Mouse (Mus musculus) forebrain, embryonic 14.5 days (tissue): ENCODE data around the gene Tap1. TPM values are rescaled to one million over a fixed set of nuclear protein-coding genes. Genes with fewer than 3 reads are reported as not detected.

Source experiments
- ATAC-seq: fragments of 200-750 bp; cut with Nextera tagmentation; 2 replicates; pipeline ENCODE4 v1.8.0; 2017; ENCODE audit warnings: mild to moderate bottlenecking, moderate library complexity
- DNase-seq: peaks from one replicate; pipeline ENCODE4 v3.0.0-alpha.2; 2015; ENCODE audit warnings: low spot score
- H3K27ac ChIP-seq: fragments of 300-500 bp; sonication (generic); 2 replicates; pipeline ENCODE4 v1.5.1; 2014; ENCODE audit warnings: low read depth, mild to moderate bottlenecking, control low read depth, low read length, moderate library complexity
- H3K27me3 ChIP-seq: fragments of 300-500 bp; sonication (generic); replicated peaks from 2 replicates; pipeline ENCODE4 v1.6.1; 2014; ENCODE audit warnings: low read length, control low read depth, mixed read lengths; ENCODE audit not compliant: control insufficient read depth, insufficient read depth
- H3K36me3 ChIP-seq: fragments of 300-500 bp; sonication (generic); 2 replicates; pipeline ENCODE4 v1.6.1; 2014; ENCODE audit warnings: low read length, control low read depth; ENCODE audit not compliant: control insufficient read depth, insufficient read depth
- H3K4me1 ChIP-seq: fragments of 300-500 bp; sonication (generic); 2 replicates; pipeline ENCODE4 v1.6.1; 2014; ENCODE audit warnings: antibody characterized with exemption, low read length, control low read depth; ENCODE audit not compliant: control insufficient read depth, insufficient read depth
- H3K4me2 ChIP-seq: fragments of 300-500 bp; sonication (generic); 2 replicates; pipeline ENCODE4 v1.6.1; 2014; ENCODE audit warnings: mild to moderate bottlenecking, control low read depth, low read length
- H3K4me3 ChIP-seq: fragments of 300-500 bp; sonication (generic); 2 replicates; pipeline ENCODE4 v1.5.1; 2014; ENCODE audit warnings: low read depth, low read length, control low read depth
- H3K9ac ChIP-seq: fragments of 300-500 bp; sonication (generic); 2 replicates; pipeline ENCODE4 v1.6.1; 2014; ENCODE audit warnings: mild to moderate bottlenecking, low read length, control low read depth, moderate library complexity
- H3K9me3 ChIP-seq: fragments of 300-500 bp; sonication (generic); replicated peaks from 2 replicates; pipeline ENCODE4 v1.6.1; 2016; ENCODE audit warnings: low read length, control low read depth, mixed read lengths; ENCODE audit not compliant: control insufficient read depth
- WGBS: fragments of 180-500 bp; shearing (Covaris S2); extraction: QIAGEN DNeasy Blood & Tissue Kit; methylation state at CpG from one replicate; pipeline ENCODE4 v1.1.7; 2014; 5-methylcytosine and 5-hydroxymethylcytosine counted together
- polyA plus RNA-seq: library from polyadenylated mRNA; unstranded; fragments of >200 nt; fragmentation: Nextera tagmentation; extraction: Ambion mirVana; gene quantifications from 2 replicates; pipeline ENCODE4 v1.2.1, GENCODE M21; 2014

The Tap1 gene
- polyA plus RNA-seq, 1 experiment from 2014 or later: 1.1 TPM

- ATAC-seq: no peak
Observed at GRCm38 (mm10) chr17:34205746-34206176, 18.4 kb downstream of the Tap1 start.

GRCm38 (mm10) chr17:34206731-34207130, 19.4 kb downstream of the Tap1 start:
- no peak overlapping the region for H3K27ac ChIP-seq
- ATAC-seq (no peak), DNase-seq (no peak)
- H3K36me3 ChIP-seq: no peaks in the 10 kb centered on the region
- no peaks in the 10 kb centered on the region for H3K4me1 ChIP-seq
- no peaks in the 10 kb centered on the region for H3K9me3 ChIP-seq
- H3K9ac ChIP-seq: no peak overlapping the region
- 86% methylated on average over 5 of the region's 5 CpGs for WGBS
- no peak overlapping the region for H3K4me2 ChIP-seq
- peaks cover 22% of the 10 kb centered on the region for H3K27me3 ChIP-seq
- no peak overlapping the region for H3K4me3 ChIP-seq

More at GRCm38 (mm10) chr17:34205746-34206176, 18.4 kb downstream of the Tap1 start:
- Histone ChIP-seq H3K27me3 (peaks cover 18% of the 10 kb centered on the region), H3K9me3 (no peaks in the 10 kb centered on the region), H3K27ac (no peak overlapping the region), H3K36me3 (no peaks in the 10 kb centered on the region), H3K4me2 (no peak overlapping the region), H3K4me3 (no peak overlapping the region), H3K4me1 (no peaks in the 10 kb centered on the region), H3K9ac (no peak overlapping the region)
- WGBS: 17% methylated on average over 9 of the region's 9 CpGs
- DNase-seq: peak; percentile 29

DNA sequence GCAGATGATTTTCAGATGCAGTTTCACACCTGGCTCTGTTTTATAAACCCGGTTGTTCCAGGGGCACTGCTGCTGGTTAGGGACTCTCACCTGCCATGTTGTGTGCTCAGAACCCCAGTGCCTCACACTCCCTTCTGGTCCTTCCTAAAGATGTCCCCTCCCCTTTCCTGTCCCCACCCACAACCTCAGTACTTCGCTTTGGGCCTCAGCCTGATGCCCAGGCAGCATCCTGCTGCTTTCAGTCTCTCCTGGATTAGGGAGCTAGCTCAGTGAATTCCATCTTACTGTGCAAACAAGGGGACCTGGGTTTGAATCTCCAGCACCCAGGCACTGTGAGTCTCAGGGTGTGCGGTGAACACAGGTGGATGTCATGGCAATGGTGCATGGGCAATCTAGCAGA, 20.1 kb downstream of the Tap1 start:
- no peak overlapping the region for H3K4me3 ChIP-seq
- DNase-seq (no peak), ATAC-seq (no peak)
- H3K27ac ChIP-seq: no peak overlapping the region
- H3K36me3 ChIP-seq: no peaks in the 10 kb centered on the region
- no peak overlapping the region for H3K9ac ChIP-seq
- no peak overlapping the region for H3K4me2 ChIP-seq
- WGBS: 56% methylated on average over 3 of the region's 3 CpGs
- H3K9me3 ChIP-seq: no peaks in the 10 kb centered on the region
- H3K27me3 ChIP-seq: peaks cover 29% of the 10 kb centered on the region
- H3K4me1 ChIP-seq: no peaks in the 10 kb centered on the region

DNA sequence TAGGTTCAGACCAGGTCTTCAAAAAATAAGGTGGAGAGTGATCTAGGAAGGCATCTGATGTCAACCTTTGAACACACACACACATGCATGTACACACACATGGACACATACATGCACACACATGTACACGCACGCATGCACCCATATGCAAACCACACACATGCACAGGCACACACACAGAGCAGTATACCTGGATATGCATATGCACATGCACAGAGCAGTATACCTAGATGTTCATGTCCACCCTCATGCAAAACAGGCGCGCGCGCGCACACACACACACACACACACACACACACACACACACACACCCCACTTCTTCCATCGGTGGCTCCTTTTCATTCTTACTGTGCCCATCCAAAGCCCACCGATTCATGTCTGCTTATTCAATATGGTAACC, 20.5 kb downstream of the Tap1 start:
- Histone ChIP-seq H3K9me3 (no peaks in the 10 kb centered on the region), H3K4me1 (no peaks in the 10 kb centered on the region), H3K9ac (no peak overlapping the region), H3K4me3 (no peak overlapping the region), H3K4me2 (no peak overlapping the region), H3K36me3 (no peaks in the 10 kb centered on the region), H3K27ac (no peak overlapping the region), H3K27me3 (peaks cover 32% of the 10 kb centered on the region)
- ATAC-seq: no peak
- 95% methylated on average over 9 of the region's 9 CpGs for WGBS
- no peak for DNase-seq

GRCm38 (mm10) chr17:34208421-34208820, 21.1 kb downstream of the Tap1 start:
- WGBS: 25% methylated on average over 8 of the region's 10 CpGs
- DNase-seq (no peak), ATAC-seq (no peak)
- H3K27me3 ChIP-seq: peaks cover 37% of the 10 kb centered on the region
- H3K9ac ChIP-seq: no peak overlapping the region
- H3K9me3 ChIP-seq: no peaks in the 10 kb centered on the region
- H3K4me3 ChIP-seq: no peak overlapping the region
- H3K4me2 ChIP-seq: no peak overlapping the region
- no peaks in the 10 kb centered on the region for H3K4me1 ChIP-seq
- no peak overlapping the region for H3K27ac ChIP-seq
- H3K36me3 ChIP-seq: no peaks in the 10 kb centered on the region

DNA sequence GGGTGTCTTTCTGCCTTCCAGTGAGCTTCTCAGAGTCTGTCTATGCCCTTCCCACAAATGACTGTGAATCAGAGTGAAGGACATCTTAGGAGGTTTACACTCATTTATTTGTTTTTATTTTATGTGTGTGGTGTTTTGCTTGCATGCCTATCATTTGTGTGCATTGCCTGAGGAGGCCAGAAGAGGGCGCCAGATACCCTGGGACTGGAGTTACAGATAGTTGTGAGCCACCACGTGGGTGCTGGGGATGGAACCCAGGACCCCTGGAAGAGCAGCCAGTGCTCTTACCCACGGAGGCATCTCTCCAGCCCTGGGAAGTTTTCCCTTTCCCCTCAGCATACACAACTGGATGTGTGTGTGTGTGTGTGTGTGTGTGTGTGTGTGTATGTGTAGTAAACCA, 22.3 kb downstream of the Tap1 start:
- Histone ChIP-seq H3K9ac (no peak overlapping the region), H3K27ac (no peak overlapping the region), H3K27me3 (peaks cover 46% of the 10 kb centered on the region), H3K4me1 (no peaks in the 10 kb centered on the region), H3K4me2 (no peak overlapping the region), H3K4me3 (no peak overlapping the region), H3K9me3 (no peaks in the 10 kb centered on the region), H3K36me3 (no peaks in the 10 kb centered on the region)
- no peak for DNase-seq
- 56% methylated on average over 3 of the region's 3 CpGs for WGBS
- ATAC-seq: no peak

- Histone ChIP-seq H3K27me3 (peaks cover 36% of the 10 kb centered on the region), H3K4me3 (no peak overlapping the region), H3K27ac (no peak overlapping the region), H3K4me1 (no peaks in the 10 kb centered on the region), H3K4me2 (no peak overlapping the region), H3K9me3 (no peaks in the 10 kb centered on the region), H3K9ac (no peak overlapping the region), H3K36me3 (no peaks in the 10 kb centered on the region)
- 84% methylated on average over 3 of the region's 3 CpGs for WGBS
- no peak for ATAC-seq
- DNase-seq: no peak
Observed at GRCm38 (mm10) chr17:34210599-34210998, 23.2 kb downstream of the Tap1 start.

DNA sequence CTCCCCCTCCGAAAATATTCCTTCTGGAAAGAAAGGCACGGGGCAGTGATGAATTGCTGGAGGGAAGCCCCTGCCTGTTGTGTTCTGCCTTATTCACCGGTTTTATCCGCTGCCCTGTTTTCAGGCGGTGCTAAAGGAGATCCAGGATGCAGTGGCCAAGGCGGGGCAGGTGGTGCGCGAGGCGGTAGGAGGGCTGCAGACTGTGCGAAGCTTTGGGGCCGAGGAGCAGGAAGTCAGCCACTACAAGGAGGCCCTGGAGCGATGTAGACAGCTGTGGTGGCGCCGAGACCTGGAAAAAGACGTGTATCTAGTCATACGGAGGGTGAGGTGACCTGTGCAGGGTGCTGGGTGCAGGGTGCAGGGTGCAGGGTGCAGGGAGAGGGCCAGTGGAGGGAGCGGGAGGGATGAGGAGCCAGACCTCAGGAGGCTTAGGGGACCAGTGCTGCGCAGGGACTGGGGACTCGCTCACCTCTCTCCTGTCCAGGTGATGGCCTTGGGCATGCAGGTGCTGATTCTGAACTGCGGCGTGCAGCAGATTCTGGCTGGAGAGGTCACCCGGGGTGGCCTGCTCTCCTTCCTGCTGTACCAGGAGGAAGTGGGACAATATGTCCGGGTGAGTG, 24.5 kb downstream of the Tap1 start:
- Histone ChIP-seq H3K27me3 (peaks cover 29% of the 10 kb centered on the region), H3K9me3 (no peaks in the 10 kb centered on the region), H3K4me1 (no peaks in the 10 kb centered on the region), H3K4me3 (no peak overlapping the region), H3K27ac (no peak overlapping the region), H3K4me2 (no peak overlapping the region), H3K36me3 (no peaks in the 10 kb centered on the region), H3K9ac (no peak overlapping the region)
- ATAC-seq (no peak), DNase-seq (no peak)
- 19% methylated on average over 22 of the region's 23 CpGs for WGBS

DNA sequence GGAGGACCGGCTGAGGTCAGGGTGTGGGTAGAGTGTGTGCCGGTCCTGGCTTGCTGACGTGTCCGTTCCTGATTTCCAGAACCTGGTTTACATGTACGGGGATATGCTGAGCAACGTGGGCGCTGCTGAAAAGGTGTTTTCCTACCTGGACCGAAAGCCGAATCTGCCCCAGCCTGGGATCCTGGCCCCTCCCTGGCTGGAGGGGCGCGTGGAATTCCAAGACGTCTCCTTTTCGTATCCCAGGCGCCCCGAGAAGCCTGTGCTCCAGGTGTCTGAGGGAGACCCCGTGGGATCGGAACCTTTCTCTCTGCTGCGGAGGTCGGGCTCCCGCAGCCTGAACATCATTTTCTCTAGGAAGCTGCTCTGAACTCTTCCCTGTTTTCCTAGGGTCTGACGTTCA, 26.6 kb downstream of the Tap1 start:
- WGBS: 37% methylated on average over 21 of the region's 21 CpGs
- Histone ChIP-seq H3K36me3 (no peaks in the 10 kb centered on the region), H3K27me3 (peaks cover 29% of the 10 kb centered on the region), H3K9me3 (no peaks in the 10 kb centered on the region), H3K4me1 (no peaks in the 10 kb centered on the region), H3K9ac (no peak overlapping the region), H3K4me2 (no peak overlapping the region), H3K27ac (no peak overlapping the region), H3K4me3 (no peak overlapping the region)
- DNase-seq (no peak), ATAC-seq (no peak)
